Mouse (Mus musculus): ENCODE results near the gene Hook1.
"Not testable (repeated sequence)": the region's sequence is repeated elsewhere in the genome, so short reads cannot be mapped to it uniquely, and the experiment has no call there.

GRCm38 (mm10) chr4:95982221-95982620 lies 15.2 kb downstream of the Hook1 start:
- TF ChIP-seq CTCF (IDR thresholded peaks at IDR 0.05; ENCODE audit: low read depth, low read length); TAL1 (conservative IDR thresholded peaks at IDR 0.05; ENCODE audit: low read depth, low read length); POLR2AphosphoS5 (IDR thresholded peaks at IDR 0.05; ENCODE audit: insufficient replicate concordance, low read depth, low read length); GATA2 (IDR thresholded peaks at IDR 0.05; ENCODE audit: borderline replicate concordance, low read depth, low read length): not testable (repeated sequence)
